Mouse (Mus musculus): Measurements from ENCODE around the gene Hspb1. TPM values are rescaled to one million over a fixed set of nuclear protein-coding genes. Genes with fewer than 3 reads are reported as not detected.

The Hspb1 gene
- total and polyA plus RNA-seq, 3 experiments = 1.1 to 3.6 (median 2.6) TPM

GRCm38 (mm10) chr5:135917327-135918058 is 29.8 kb downstream of the Hspb1 start:
- DNase-seq (ENCODE audit: extremely low read depth) = no peak
- dilution Hi-C loops (cut with MboI; ENCODE audit: extremely low pct_ligation_motif_present, extremely low pct_unique_long_range_greater_than_20kb, low sequenced_read_pairs) = no loop called here

GRCm38 (mm10) chr5:135918059-135918437 is 30.3 kb downstream of the Hspb1 start:
- Histone ChIP-seq H3K4me1 (ENCODE audit: control insufficient read depth in 1 of 2, insufficient read depth in 2 of 2) (peaks cover 6 to 55% of the 10 kb centered on the region in 2 experiments; a peak in 3 of 4 replicates), H3K4me3 (replicated peaks in 1 of 3; ENCODE audit: low read depth in 2 of 3, low read length in 2 of 3, poor library complexity in 1 of 3) (no peak overlapping the region), H3K36me3 (replicated peaks in 1 of 2; ENCODE audit: control insufficient read depth in 1 of 2, insufficient read depth in 1 of 2, low read length in 1 of 2) (peaks cover 74 to 96% of the 10 kb centered on the region in 2 experiments)

More at GRCm38 (mm10) chr5:135917327-135918058, 29.8 kb downstream of the Hspb1 start:
- H3K9me3 ChIP-seq (replicated peaks; ENCODE audit: low read length) = no peaks in the 10 kb centered on the region
- peaks cover 96% of the 10 kb centered on the region for H3K79me2 ChIP-seq (replicated peaks; ENCODE audit: control insufficient read depth, extremely low read depth, insufficient read depth, poor library complexity, severe bottlenecking)
- no peak overlapping the region for H3K27ac ChIP-seq (ENCODE audit: insufficient read depth, low read depth)
- H3K4me1 ChIP-seq (ENCODE audit: control insufficient read depth in 1 of 2, insufficient read depth in 2 of 2) = peaks cover 6 to 60% of the 10 kb centered on the region in 2 experiments; a peak in 3 of 4 replicates
- no peak overlapping the region for H3K4me2 ChIP-seq (ENCODE audit: insufficient read depth, low read depth, poor library complexity, severe bottlenecking)
- TF ChIP-seq CTCF (conservative IDR thresholded peaks at IDR 0.05 in 1 of 2, IDR thresholded peaks at IDR 0.05 in 1 of 2; ENCODE audit: low read depth in 2 of 2, low read length in 2 of 2) (peak; percentile 44 to 47), HCFC1 (IDR thresholded peaks at IDR 0.05; ENCODE audit: low read depth, low read length) (no peak), E2F4 (IDR thresholded peaks at IDR 0.05; ENCODE audit: insufficient replicate concordance, low read depth, low read length) (no peak), KAT2A (IDR thresholded peaks at IDR 0.05; ENCODE audit: insufficient replicate concordance, low read length) (no peak), MXI1 (IDR thresholded peaks at IDR 0.05; ENCODE audit: low read depth, low read length) (no peak), JUN (IDR thresholded peaks at IDR 0.05; ENCODE audit: insufficient read depth, low read depth, low read length) (no peak), EP300 (IDR thresholded peaks at IDR 0.05; ENCODE audit: low read length) (no peak), TBP (conservative IDR thresholded peaks at IDR 0.05; ENCODE audit: low read depth, low read length) (no peak), NELFE (IDR thresholded peaks at IDR 0.05; ENCODE audit: low read depth, low read length) (no peak)
- H3K4me3 ChIP-seq (replicated peaks in 1 of 3; ENCODE audit: low read depth in 2 of 3, low read length in 2 of 3, poor library complexity in 1 of 3) = no peak overlapping the region
- no peak overlapping the region for H3K9ac ChIP-seq (ENCODE audit: insufficient read depth, low read depth)
- H3K27me3 ChIP-seq (replicated peaks) = no peaks in the 10 kb centered on the region
- H3K36me3 ChIP-seq (replicated peaks in 1 of 2; ENCODE audit: control insufficient read depth in 1 of 2, insufficient read depth in 1 of 2, low read length in 1 of 2) = peaks cover 72 to 95% of the 10 kb centered on the region in 2 experiments
- in situ Hi-C loops (cut with MboI; ENCODE audit: low pct_ligation_motif_present, low pct_unique_long_range_greater_than_20kb, low sequenced_read_pairs) = no loop called here

GRCm38 (mm10) chr5:135918593-135918992 is 30.9 kb downstream of the Hspb1 start:
- H3K4me3 ChIP-seq (replicated peaks in 1 of 3; ENCODE audit: low read depth in 2 of 3, low read length in 2 of 3, poor library complexity in 1 of 3) = no peak overlapping the region
- dilution Hi-C loops (cut with MboI; ENCODE audit: extremely low pct_ligation_motif_present, extremely low pct_unique_long_range_greater_than_20kb, low sequenced_read_pairs) (no loop called here), in situ Hi-C loops (cut with MboI; ENCODE audit: low pct_ligation_motif_present, low pct_unique_long_range_greater_than_20kb, low sequenced_read_pairs) (no loop called here)
- H3K27ac ChIP-seq (ENCODE audit: insufficient read depth, low read depth) = no peak overlapping the region
- DNase-seq (ENCODE audit: extremely low read depth) = no peak
- no peak overlapping the region for H3K9ac ChIP-seq (ENCODE audit: insufficient read depth, low read depth)
- H3K27me3 ChIP-seq (replicated peaks) = no peaks in the 10 kb centered on the region
- no peak overlapping the region for H3K4me2 ChIP-seq (ENCODE audit: insufficient read depth, low read depth, poor library complexity, severe bottlenecking)
- TF ChIP-seq SIN3A (IDR thresholded peaks at IDR 0.05; ENCODE audit: low read length) = no peak
- no peak for TF ChIP-seq RAD21 (IDR thresholded peaks at IDR 0.05; ENCODE audit: low read depth, low read length)
- no peak for TF ChIP-seq BHLHE40 (IDR thresholded peaks at IDR 0.05; ENCODE audit: low read depth, low read length)
- TF ChIP-seq POLR2A (IDR thresholded peaks at IDR 0.05; ENCODE audit: low read depth, low read length) = 0 out of 2 replicates have a peak, but pooled peaks have one; percentile 11
- no peak for TF ChIP-seq NRF1 (IDR thresholded peaks at IDR 0.05; ENCODE audit: low read depth, low read length)
- TF ChIP-seq CTCF (conservative IDR thresholded peaks at IDR 0.05 in 1 of 2, IDR thresholded peaks at IDR 0.05 in 1 of 2; ENCODE audit: low read depth in 2 of 2, low read length in 2 of 2) = peak in 1 of 2 experiments; percentile 26; a peak in 2 of 4 replicates
- no peak for TF ChIP-seq UBTF (IDR thresholded peaks at IDR 0.05; ENCODE audit: low read depth, low read length)
- H3K9me3 ChIP-seq (replicated peaks; ENCODE audit: low read length) = no peaks in the 10 kb centered on the region
- peaks cover 96% of the 10 kb centered on the region for H3K79me2 ChIP-seq (replicated peaks; ENCODE audit: control insufficient read depth, extremely low read depth, insufficient read depth, poor library complexity, severe bottlenecking)
- peaks cover 77 to 96% of the 10 kb centered on the region in 2 experiments for H3K36me3 ChIP-seq (replicated peaks in 1 of 2; ENCODE audit: control insufficient read depth in 1 of 2, insufficient read depth in 1 of 2, low read length in 1 of 2)
- H3K4me1 ChIP-seq (ENCODE audit: control insufficient read depth in 1 of 2, insufficient read depth in 2 of 2) = peaks cover 6 to 50% of the 10 kb centered on the region in 2 experiments; a peak in 3 of 4 replicates

More at GRCm38 (mm10) chr5:135918059-135918437, 30.3 kb downstream of the Hspb1 start:
- TF ChIP-seq IRF4 (IDR thresholded peaks at IDR 0.05; ENCODE audit: low read depth, low read length) (no peak), ZNF384 (IDR thresholded peaks at IDR 0.05; ENCODE audit: low read depth, low read length) (no peak), TCF12 (IDR thresholded peaks at IDR 0.05; ENCODE audit: low read depth, low read length) (no peak), CHD2 (IDR thresholded peaks at IDR 0.05; ENCODE audit: low read length) (no peak), EP300 (IDR thresholded peaks at IDR 0.05; ENCODE audit: low read length) (no peak)
- H3K9ac ChIP-seq (ENCODE audit: insufficient read depth, low read depth) = no peak overlapping the region
- peaks cover 96% of the 10 kb centered on the region for H3K79me2 ChIP-seq (replicated peaks; ENCODE audit: control insufficient read depth, extremely low read depth, insufficient read depth, poor library complexity, severe bottlenecking)
- no peaks in the 10 kb centered on the region for H3K9me3 ChIP-seq (replicated peaks; ENCODE audit: low read length)
- in situ Hi-C loops (cut with MboI; ENCODE audit: low pct_ligation_motif_present, low pct_unique_long_range_greater_than_20kb, low sequenced_read_pairs) = no loop called here
- H3K27ac ChIP-seq (ENCODE audit: insufficient read depth, low read depth) = no peak overlapping the region
- H3K4me2 ChIP-seq (ENCODE audit: insufficient read depth, low read depth, poor library complexity, severe bottlenecking) = no peak overlapping the region
- dilution Hi-C loops (cut with MboI; ENCODE audit: extremely low pct_ligation_motif_present, extremely low pct_unique_long_range_greater_than_20kb, low sequenced_read_pairs) = no loop called here
- no peaks in the 10 kb centered on the region for H3K27me3 ChIP-seq (replicated peaks)
- DNase-seq (ENCODE audit: extremely low read depth) = no peak

Measured in CH12.LX (cell line).